Mouse (Mus musculus): Measurements from ENCODE around the gene Slc38a6.

The Slc38a6 gene

DNA sequence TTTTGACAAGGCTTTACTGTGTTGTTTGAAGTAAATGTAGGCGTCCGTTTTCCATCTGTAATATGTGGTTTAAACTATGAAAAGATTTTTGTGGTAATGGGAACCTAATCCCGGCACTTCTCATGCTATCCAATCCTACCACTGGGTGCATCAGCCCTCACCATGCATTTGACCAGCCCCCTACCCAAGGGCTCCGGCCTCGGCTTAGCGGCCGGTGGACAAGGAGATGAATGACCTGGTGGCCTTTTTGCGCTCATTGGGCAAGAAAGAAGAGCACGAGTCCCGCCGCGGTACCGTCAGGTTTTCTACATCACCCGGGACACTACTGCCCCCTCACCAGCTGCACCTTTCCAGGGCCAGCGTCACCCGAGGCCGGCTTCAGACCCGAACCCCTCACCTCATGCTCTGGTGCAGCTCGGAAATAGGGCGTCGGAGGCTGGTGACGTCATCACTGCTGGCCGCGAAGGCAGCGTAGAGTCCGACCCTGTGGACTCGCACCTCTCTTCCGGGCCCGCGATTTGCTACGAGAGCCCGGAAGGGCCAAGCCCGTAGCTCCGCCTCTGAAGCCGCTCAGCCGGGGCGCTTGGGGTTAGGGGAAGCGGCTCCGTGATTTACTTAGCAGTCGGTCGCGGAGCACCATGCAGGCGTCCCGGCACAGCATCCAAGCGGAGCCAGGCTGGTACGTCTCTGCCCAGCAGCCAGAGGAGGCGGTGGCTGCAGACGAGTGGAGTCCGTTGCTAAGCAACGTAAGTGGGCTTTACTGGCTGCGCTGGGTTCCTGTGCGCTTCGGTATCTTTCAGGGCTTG is at the start of gene Slc38a6, which contains the start of gene Trmt5:
TSS of gene Slc38a6 (plus strand) at position 493 of the 806 bp plus-strand sequence.
TSS of gene Trmt5 (minus strand) at position 424 of the 806 bp plus-strand sequence.
- peak; percentile 72 to 83 for DNase-seq (ENCODE audit: low spot score in 2 of 2)

DNA sequence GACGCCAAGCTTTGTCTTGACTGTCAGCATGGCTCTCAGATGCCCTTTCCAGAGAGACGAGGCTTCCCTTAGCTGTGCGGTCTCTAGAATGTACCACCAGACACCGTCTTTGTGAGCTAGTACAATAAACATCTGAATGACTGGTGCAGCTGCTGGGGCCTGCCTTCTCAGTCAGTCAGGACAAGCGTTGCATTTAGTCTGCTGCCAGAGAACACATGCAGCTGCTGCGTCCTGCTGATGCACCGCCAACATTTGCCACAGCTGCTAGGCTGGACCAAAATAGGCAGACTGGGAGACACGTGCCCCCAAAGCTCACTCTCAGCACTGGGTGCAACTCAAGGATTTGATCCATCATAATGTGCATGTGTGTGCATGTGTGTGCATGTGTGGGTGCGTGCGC is 44.6 kb upstream of the Slc38a6 start:
- no peak for DNase-seq (ENCODE audit: low spot score in 2 of 2)

DNA sequence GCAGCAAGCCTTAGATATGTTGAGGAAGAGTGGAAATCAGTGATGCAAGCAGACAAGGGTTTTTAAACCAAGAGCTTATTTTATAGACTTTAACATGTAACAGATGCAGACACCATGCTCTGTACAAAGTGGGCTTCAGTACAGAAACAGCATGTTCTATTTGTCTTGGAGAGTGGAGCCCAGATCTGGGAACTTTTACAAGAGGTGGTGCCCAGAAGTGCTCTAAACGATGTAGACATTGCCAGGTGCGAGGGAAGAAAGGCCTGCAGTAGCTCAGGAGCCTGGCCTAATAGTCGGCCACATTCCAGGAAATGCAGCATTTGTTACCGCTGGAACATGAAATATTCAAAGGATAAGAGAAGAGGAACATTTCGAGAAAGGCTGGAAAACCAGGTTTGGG is 40.9 kb upstream of the Slc38a6 start:
- DNase-seq (ENCODE audit: low spot score in 2 of 2) = no peak

DNA sequence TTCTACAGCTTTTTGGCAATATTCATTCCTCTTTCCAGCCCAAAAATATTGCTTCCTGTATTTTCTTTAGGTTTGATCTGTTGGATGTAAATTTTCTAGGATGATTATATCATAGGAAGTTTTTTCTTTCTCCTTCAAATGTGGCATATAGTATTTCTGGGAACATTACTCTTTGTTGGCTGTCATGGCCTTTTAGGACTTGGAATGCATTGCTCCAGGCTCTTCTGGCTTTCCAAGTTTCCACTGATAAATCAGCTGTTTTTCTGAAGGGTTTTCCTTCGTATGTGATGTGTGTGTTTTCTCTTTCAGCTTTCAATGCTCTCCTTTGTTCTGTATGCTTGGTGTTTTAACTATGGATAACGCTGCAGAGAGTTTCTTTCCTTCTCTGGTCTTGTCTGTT is 31.6 kb upstream of the Slc38a6 start:
- DNase-seq (ENCODE audit: low spot score in 2 of 2) = no peak

DNA sequence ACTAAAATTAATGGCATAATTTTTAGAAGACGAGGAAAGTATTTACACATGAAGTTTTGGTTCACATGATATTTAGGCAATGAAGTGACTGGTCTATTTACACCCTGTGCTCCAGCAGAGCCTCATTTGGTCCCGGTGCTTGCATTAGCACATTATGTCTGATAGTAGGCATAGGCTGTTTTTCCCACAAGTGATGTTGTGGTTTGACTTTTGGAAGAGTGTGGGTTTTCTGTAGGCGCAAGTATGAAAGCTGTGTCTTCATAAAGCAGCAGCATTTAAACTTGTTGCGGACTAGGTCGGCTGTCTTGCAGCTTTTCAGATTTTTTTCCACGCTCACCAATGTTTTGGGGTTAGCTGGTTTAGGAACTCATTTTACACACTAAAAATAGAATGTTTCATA is 27.3 kb upstream of the Slc38a6 start:
- DNase-seq (ENCODE audit: low spot score in 2 of 2) = no peak

DNA sequence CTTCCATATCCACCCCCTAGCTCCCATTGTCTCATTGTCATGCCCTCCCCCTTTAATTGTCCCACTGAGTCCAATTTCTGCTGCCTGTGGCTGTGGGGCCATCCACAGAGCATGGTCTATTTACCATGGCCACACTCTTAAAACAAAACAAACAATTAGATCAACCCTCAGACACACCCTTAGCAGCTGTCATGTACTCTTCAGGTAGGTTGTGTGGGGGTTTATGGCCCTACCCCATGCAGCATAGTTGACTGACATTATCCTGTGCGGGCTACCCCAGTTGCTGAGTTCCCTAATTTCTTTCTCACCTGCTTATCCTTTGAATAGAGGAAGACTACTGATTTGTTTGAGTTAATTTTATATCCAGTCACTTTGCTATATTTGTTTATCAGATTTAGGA is 26.2 kb upstream of the Slc38a6 start:
- no peak for DNase-seq (ENCODE audit: low spot score in 2 of 2)

DNA sequence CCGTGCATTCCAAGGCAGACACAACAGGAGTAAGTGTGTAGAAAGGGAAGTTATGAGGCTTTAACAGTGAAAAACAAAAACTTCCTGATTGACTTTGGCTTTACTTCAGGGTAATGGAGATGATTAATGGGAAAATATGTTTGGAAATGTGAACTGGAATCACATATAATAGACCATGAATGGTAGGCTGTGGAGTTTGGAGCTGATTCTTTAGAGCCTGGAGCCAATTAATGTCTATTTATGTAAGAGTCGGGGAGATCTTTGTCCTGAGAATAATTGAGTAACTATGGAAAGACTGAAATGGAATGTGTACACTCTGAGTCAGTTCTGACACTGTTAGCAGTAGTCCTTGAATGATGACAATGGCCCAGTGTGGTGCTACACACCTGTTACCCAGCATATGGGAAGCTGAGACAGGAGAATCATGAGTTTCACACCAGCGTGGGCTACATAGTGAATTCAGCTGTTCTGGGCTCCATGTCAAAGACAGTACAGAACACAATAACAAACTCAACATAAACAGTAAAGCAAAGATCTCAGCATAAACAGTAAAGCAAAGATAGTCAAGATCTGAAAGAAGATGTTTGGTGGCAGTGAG is 21.1 kb upstream of the Slc38a6 start:
- DNase-seq (ENCODE audit: low spot score in 2 of 2) = no peak

DNA sequence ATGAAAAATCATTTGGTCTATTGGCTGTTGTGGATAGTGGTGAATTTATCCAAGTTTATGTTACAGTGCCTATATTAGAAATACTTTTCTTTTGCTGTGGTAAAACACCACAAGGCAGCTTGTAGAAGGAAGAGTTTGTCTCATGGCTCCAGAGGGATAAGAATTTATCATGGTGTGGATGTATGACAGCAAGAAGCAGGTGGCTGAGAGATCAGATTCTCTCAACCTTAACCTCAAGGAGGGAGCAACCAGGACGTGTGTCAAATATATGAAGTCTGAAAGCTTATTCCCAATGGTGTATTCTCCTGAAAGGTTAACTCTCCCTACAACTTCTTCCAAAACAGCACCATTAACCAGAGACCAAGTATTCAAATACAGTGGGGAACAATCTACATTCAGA is 20.0 kb upstream of the Slc38a6 start:
- no peak for DNase-seq (ENCODE audit: low spot score in 2 of 2)

DNA sequence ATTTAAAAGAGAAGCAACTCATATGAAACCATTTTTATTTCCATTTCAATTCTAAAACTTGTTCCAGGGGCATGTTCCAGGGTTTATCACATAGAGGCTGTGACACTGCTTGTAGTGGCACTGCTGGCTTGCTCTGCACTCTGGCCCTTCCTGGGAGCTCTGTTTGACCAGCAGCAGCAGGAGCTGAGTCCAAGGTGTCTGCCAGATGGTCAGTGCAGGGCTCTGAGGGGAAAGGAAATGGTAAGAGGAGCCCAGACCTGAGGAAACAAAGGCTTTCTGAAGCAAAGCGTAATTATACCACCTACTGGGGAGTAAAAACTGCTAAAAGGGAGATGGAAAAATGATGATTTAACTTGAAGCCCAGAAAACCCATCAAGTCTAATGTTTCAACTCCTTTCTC is 18.1 kb upstream of the Slc38a6 start:
- no peak for DNase-seq (ENCODE audit: low spot score in 2 of 2)

DNA sequence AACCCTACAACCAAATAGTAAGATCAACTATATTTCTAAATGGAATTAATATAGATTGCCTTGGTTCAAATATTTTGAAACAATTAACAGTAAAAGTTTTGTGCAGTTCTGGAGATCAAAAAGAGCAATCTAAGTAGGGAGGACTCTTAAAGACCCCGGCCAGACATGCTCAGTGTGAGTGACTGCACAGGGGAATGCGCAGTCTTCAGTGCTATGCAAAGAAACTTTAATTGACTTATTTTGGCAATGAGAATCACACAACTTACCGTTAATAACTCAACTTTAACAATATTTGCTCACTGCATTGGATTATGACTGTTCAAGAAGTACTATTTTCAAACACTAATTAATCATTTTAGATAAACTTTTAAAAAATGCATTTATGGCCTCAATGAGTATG is 17.0 kb upstream of the Slc38a6 start:
- no peak for DNase-seq (ENCODE audit: low spot score in 2 of 2)

DNA sequence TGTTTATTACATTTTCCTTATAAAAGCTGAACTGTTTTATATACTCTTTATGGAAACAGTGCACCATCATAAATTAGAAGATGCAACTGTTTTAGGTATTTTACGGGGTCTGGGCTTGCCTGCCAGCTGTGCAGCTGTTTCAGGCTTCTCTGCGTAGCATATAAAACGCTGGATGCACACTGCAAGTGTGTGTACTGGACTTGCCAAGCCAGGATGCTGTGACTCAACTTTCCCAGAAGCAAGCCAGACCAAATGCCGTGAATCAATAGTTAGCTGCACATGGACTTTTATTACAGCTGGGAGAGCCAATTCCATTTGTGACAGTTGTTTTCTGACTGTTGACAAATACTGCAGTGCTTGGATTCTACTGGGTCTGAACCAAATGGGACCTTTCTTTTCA is 16.6 kb upstream of the Slc38a6 start:
- no peak for DNase-seq (ENCODE audit: low spot score in 2 of 2)

DNA sequence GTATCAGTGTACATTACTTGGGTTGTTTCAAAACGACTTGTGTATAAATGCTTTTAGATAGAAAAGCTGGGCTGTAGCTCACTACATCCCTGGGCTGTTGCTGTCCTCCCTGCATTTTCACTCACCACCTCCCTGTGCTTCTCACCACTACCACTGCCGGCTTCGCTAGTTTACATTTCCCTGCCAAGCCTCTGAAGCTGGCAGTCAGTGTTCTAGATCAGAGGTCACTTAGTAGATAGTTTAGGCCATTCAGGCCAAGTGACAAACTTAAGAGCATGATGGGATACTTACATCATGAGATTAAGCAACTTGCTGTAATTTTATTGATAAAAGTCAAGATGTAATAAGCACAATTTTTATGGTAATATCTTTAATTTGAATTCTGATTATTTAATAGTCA is 11.7 kb upstream of the Slc38a6 start:
- DNase-seq (ENCODE audit: low spot score in 2 of 2) = no peak

DNA sequence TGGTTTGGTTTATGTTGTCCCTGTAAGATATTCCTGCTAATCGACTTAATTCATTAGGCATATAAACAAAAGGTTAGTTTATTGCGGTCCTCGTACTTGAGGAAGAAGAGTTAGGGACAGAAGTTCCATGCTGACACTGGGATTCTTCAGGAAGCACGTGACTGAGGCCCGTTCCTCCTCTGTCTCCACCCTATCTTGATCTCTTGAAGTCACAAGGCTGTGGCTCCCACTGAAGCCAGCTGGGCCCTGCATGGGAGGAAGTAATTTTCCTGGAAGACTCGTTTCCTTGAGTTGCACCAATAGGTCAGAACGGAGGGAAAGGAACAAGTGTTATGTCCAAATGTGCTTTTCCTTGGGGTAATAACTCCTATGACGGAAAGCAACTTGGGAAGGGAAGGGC is 1.0 kb downstream of the Slc38a6 start:
- DNase-seq (ENCODE audit: low spot score in 2 of 2) = no peak

DNA sequence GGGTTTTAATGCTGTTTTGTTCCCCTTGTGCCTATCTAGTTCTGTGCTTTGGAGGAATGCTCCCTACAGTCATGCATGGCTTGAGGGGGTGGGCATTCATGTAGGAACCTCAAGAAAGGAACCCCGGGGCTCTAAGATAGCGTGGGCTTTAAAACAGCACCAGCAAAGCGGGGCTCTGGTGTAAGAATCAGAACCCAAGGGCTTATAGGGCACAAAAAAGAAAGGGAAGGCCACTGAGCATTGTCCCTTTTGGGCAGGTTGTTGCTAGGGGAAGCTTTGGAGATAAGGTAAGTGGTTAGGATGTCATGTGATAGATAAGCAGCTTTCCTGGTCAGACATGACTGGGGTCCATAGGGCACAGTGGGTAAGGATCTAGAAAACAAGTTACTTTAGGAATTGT is 2.0 kb downstream of the Slc38a6 start:
- DNase-seq (ENCODE audit: low spot score in 2 of 2) = no peak

DNA sequence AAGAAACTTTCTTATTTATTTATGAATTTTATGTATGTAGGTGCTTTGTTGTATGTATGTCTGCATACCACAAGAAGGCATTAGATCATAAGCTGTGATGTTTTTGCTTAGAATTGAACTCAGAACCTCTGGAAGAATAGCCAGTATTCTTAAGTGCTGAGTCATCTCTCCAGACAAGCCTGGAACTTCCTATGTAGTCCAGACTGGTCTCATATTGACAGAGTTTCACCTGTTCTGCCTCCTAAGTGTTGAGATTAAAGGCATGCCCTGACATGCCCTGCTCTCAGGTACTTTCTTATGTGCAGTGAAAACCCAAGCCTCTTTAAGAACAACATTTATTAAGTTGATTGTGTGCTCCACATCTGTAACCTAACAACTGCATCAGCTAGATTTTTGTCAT is 8.3 kb downstream of the Slc38a6 start:
- no peak for DNase-seq (ENCODE audit: low spot score in 2 of 2)

DNA sequence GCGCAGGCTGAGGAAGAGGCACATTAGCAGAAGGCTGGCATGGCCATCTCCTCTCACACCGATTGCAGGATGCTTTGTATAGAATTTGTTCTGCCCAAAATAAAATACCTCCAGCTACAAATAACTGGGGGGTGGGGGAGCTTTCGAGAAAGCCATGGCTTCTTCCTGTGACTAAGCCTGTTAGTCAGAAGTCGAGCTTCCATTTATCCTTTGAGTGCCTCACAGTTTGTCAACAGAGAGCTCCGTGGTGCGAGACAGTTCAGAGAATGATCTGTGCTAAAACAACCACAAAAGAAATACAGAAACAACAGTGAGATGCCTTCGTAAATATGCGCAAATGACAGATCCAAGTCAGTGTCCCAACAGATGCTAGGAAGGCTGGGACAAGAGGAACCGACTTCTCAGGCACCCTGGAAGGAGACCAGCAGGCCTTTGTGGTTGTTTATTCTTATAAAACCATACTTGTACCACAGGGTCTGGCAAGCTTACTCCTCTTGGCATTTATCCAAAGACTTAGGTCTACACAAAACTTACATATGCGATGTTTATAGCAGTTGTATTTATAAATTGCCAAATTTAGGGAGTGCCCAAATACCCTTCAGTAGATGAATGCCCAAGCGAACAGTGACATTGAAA is 9.0 kb downstream of the Slc38a6 start:
- DNase-seq (ENCODE audit: low spot score in 2 of 2) = no peak

DNA sequence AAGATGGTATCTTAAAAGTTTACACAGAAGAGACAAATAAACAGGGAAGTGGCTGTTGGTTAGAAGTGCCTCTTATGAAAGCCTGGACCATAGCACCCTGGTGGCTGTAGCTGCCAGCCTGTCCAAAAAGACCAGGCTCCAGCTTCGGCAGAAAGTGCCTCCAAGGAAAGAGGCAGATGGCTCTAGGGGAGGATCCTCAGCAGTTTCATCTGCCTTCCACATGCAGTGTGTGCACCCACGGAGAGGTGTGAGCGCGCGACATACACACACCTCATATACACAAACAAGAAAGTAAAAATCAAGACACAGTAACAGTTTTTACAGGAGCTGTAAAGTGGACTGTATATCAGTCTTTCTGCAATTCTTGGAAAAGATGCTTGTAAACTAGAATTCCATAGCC is 12.0 kb downstream of the Slc38a6 start:
- DNase-seq (ENCODE audit: low spot score in 2 of 2) = no peak

DNA sequence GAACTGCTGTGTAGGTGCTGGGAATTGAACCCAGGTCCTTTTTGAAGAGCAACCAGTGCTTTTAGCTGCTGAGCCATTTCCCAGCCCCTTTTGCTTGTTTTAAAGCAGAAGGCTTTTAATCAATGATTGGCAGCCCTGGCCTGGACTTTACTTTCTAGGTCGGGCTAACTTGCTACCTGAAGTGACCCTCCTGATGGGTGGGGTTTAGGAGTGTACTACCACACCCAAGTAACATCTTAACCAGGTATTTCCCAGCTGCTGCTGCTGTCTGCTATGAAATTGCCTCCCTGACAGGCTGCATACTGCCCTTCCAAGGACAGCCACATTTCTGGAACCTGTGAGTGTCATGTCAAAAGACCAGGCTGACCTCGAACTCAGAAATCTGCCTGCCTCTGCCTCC is 14.0 kb downstream of the Slc38a6 start:
- DNase-seq (ENCODE audit: low spot score in 2 of 2) = no peak

DNA sequence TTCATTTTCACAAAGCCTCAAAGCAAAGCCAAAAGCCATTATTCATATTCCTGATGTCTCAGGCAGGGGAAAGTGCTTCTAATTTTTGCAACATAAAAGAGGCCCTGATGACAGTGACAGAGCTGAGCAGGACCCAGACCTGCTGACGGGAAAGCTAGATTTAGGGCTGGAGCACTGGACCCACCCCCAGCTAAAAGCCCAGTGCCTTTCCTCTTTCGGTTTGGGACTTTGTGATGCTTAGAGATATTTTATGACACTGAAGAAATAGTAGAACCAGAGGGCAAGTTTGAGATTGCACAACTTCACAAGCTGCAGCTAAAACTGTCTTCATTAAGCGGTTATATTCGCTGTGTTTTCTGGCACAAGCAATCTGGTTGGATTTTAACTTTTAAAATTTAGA is 18.1 kb downstream of the Slc38a6 start:
- DNase-seq (ENCODE audit: low spot score in 2 of 2) = no peak

DNA sequence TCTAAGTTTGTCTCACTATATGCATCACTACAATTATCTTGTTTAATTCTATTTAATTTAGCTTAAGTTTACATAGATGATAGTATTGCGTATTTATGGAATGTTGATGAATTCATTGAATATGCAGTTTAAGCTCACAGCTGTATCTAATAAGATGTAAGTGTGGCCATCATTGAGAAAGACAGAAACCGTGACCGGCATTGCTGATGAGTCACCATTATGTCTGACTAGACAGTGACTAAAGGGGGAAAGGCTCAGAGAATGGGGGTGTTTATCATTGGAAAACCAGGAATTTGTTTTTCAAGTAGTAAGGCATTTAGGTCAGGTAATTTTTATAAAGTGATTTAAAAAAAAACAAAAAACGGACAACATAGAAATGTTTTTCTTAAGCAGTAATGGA is 21.2 kb downstream of the Slc38a6 start:
- no peak for DNase-seq (ENCODE audit: low spot score in 2 of 2)

DNA sequence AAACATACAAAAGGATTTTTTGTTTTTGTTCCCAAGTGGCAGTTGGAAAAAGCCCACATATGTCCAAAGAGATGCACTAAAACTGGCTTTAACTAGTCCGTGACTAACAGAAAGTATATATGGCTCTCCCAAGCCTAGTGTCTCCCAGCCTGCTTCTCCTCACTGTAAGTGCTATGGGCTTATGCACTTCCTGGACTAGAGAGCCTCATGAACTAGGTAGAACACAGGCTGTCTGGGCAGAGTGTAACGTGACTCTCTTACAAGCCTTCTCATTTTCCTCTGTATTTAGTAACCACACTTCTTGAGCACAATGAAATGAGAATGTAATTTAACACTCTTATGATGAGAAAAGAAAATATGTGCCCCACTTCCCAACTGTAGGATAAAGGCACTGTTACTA is 22.1 kb downstream of the Slc38a6 start:
- DNase-seq (ENCODE audit: low spot score in 2 of 2) = no peak

DNA sequence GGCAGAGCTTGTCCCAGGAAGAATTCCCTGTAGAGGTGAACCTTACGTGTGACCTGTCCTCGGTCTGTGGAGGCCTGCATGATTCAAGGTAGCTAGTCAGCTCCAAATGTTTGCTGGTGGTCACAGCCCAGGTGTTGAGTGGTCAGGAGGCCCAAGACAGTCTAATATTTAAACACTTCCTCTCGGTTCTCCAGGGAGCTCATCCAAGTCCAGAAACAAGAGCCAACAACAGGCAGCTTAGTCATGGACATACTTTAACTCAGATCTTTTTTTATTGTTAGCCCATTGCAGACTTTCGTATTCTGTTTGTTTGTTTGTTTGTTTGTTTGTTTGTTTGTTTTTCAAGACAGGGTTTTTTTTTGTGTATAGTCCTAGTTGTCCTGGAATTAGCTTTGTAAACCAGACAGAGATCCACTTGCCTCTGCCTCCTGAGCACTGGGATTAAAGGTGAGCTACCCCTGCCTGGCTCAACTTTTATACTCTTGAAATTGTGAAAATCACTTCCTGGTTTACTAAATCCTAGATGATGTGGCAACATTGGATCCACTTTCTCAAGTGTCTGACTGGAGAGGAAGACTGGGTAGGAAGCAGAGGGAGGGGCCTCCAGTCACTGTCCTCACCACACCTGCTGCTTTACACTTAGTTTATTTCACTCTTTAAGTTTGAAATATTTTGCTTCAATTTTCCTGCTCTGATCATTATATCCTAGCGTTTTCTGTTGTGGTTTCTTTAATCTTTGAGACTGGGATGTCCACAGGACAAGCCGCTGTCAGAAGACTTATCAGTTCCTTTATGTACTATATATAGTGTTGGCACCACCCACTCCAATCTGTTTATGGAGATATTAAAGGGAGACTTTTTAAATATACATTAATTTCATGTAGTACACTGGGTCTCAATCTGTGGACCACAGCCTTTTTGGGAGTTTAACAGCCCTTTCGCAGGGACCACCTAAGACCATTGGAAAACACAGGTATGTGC is 31.4 kb downstream of the Slc38a6 start:
- DNase-seq (ENCODE audit: low spot score in 2 of 2) = no peak

Data from spleen, postnatal 14 days (tissue).